Mouse (Mus musculus): Measurements from ENCODE around the gene Tlnrd1. TPM values are rescaled to one million over a fixed set of nuclear protein-coding genes. Genes with fewer than 3 reads are reported as not detected.
"Not testable (repeated sequence)": the region's sequence is repeated elsewhere in the genome, so short reads cannot be mapped to it uniquely, and the experiment has no call there.

Tlnrd1 gene
- polyA plus RNA-seq, 1 experiment from 2014 or later = 12.8 TPM

DNA sequence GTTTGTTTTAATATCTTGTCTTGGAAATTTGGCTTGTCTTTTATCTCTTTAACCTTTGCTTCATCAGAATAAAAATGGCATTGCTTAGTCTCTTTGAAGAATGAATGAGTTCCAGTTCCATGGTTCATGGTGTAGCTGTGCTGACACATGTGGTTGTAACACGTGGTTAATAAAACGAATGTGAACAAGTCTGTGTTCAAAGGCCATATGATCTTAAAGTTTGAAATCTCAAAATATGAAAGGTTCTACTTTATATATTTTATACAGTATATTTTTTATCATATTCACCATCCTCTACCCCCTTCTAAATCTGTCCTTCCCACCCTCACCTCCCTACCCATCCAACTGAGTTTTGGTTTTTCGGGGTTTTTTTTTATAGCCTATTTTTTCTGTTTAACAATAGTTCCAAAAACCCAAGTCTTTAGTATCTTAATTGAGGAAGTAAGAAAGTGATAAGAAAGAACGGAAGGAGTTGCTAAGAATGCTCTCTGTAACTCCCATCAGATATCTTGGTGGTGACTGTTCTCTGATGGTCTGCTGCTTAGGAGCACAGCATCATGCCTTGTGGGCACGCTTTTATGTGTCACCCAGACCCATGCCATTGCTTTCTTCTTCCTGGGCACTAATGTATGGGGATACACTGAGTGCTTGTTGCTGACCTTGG lies 12.1 kb upstream of the Tlnrd1 start:
- no peak for DNase-seq (ENCODE audit: low spot score)
- WGBS = 93% methylated on average over 5 of the region's 5 CpGs

DNA sequence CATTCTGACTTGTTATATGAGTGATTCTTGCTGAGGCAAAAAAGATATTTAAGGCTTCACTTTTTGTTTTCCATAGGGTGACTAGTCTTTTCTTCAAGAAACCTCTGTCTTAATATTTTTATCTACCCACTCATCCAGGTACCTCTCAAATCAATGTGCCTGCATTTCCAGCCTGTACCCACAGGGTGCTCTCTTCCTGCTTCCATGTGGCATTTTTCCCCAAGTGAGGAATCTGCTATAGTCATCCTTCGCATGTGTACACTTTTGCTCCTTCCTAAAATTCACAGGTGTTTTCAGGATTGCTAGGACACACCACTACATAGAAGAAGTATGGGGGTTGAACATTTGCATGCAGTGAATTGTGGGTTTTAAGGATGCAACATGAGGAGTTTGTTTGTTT lies 10.2 kb upstream of the Tlnrd1 start:
- peaks cover 13% of the 10 kb centered on the region for H3K4me1 ChIP-seq (replicated peaks; ENCODE audit: insufficient read depth, low read length)
- ATAC-seq (replicated peaks; ENCODE audit: low FRiP score, low read depth) = no peak
- no peak overlapping the region for H3K27ac ChIP-seq
- peak; percentile 27; the same call in 1 of the 2 replicates for TF ChIP-seq CTCF (IDR thresholded peaks at IDR 0.05; ENCODE audit: low read depth)
- no peak overlapping the region for H3K4me2 ChIP-seq (ENCODE audit: low read length)
- H3K9ac ChIP-seq (ENCODE audit: low read depth, low read length) = no peak overlapping the region
- H3K9me3 ChIP-seq (replicated peaks; ENCODE audit: low read length) = no peaks in the 10 kb centered on the region
- no peak overlapping the region for H3K4me3 ChIP-seq (replicated peaks; ENCODE audit: low read depth, low read length)
- DNase-seq (ENCODE audit: low spot score) = no peak
- H3K27me3 ChIP-seq (ENCODE audit: insufficient read depth, low read length) = no peaks in the 10 kb centered on the region
- 97% methylated on average over 1 of the region's 1 CpGs for WGBS
- peaks cover 29% of the 10 kb centered on the region for H3K36me3 ChIP-seq (ENCODE audit: insufficient read depth, low read length)

More for the DNA sequence above, 12.1 kb upstream of the Tlnrd1 start:
- Histone ChIP-seq H3K27me3 (ENCODE audit: insufficient read depth, low read length) (no peaks in the 10 kb centered on the region), H3K9me3 (replicated peaks; ENCODE audit: low read length) (no peaks in the 10 kb centered on the region), H3K4me2 (ENCODE audit: low read length) (no peak overlapping the region), H3K4me1 (replicated peaks; ENCODE audit: insufficient read depth, low read length) (peaks cover 13% of the 10 kb centered on the region), H3K27ac (no peak overlapping the region), H3K4me3 (replicated peaks; ENCODE audit: low read depth, low read length) (no peak overlapping the region), H3K9ac (ENCODE audit: low read depth, low read length) (no peak overlapping the region), H3K36me3 (ENCODE audit: insufficient read depth, low read length) (peaks cover 38% of the 10 kb centered on the region)
- no peak for ATAC-seq (replicated peaks; ENCODE audit: low FRiP score, low read depth)
- no peak for TF ChIP-seq CTCF (IDR thresholded peaks at IDR 0.05; ENCODE audit: low read depth)

DNA sequence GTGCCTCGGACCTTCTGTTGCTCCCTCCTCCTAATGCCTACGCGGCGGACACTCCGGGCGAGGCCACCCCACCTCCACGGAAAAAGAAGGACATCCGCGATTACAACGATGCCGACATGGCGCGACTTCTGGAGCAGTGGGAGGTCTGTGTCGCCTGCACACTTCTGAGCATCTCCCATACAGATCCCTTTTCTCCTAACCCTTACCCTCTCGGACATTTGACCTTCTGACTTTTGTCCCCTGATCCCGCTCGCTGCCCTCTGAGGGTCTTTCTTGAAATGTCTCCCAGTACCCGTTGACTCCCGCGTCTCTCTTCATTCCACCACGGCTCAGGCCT lies 8.2 kb upstream of the Tlnrd1 start:
- no peaks in the 10 kb centered on the region for H3K9me3 ChIP-seq (replicated peaks; ENCODE audit: low read length)
- H3K36me3 ChIP-seq (ENCODE audit: insufficient read depth, low read length) = peaks cover 8% of the 10 kb centered on the region
- no peak for DNase-seq (ENCODE audit: low spot score)
- peak overlapping the region; percentile 80 for H3K4me3 ChIP-seq (replicated peaks; ENCODE audit: low read depth, low read length)
- no peak for ATAC-seq (replicated peaks; ENCODE audit: low FRiP score, low read depth)
- peak overlapping the region; percentile 82 for H3K9ac ChIP-seq (ENCODE audit: low read depth, low read length)
- WGBS = under 1% methylated on average over 18 of the region's 21 CpGs
- TF ChIP-seq CTCF (IDR thresholded peaks at IDR 0.05; ENCODE audit: low read depth) = no peak; the same call in 1 of the 2 replicates
- H3K27me3 ChIP-seq (ENCODE audit: insufficient read depth, low read length) = no peaks in the 10 kb centered on the region
- H3K27ac ChIP-seq = peak overlapping the region; percentile 93
- peaks cover 13% of the 10 kb centered on the region for H3K4me1 ChIP-seq (replicated peaks; ENCODE audit: insufficient read depth, low read length)
- peak overlapping the region; percentile 79 for H3K4me2 ChIP-seq (ENCODE audit: low read length)

DNA sequence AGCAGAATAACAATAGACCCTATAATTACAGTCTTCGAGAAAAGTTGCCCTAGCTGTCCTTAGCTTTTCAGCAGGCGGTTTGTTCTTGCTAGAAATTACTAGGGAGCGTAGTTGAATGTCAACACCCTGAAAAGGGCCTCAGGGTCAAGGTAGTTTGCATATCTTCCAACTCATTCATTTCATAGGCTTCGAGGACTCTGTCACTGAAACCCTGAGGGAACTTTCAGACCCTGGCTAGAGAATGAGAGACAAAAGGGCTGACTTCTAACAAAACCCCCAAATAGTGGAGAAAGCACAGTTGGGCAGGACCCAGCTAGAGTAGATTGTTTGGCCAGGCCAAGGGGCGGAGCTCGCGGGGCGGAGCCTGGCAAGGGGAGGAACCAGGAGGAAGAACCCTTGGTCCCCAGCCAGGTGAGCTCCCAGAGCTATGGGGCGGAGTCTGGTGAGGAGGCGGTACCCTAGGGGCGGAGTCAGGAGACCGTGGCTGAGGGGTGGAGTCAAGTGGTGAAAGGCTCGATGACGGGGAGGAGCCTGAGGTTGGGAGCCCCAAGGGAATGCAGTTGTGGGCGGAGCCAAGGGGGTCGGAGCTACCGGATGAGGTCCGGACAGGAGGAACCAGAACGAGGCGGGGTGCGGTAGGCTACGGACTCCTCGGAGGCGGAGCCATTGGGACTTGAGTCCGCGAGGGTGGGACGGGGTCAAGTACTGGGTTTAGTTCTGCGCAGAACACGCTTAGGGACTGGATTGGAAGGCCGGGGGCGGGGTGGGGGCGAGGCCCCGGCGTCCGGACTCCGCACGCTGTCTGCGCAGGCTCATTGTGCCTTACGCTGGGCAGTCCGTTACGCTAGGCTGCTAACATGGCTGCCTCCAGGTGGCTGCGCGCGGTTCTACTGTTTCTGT lies 7.6 kb upstream of the Tlnrd1 start:
- Histone ChIP-seq H3K4me3 (replicated peaks; ENCODE audit: low read depth, low read length) (peak overlapping the region; percentile 80), H3K27ac (peak overlapping the region; percentile 93), H3K4me1 (replicated peaks; ENCODE audit: insufficient read depth, low read length) (peaks cover 13% of the 10 kb centered on the region), H3K36me3 (ENCODE audit: insufficient read depth, low read length) (0 out of 2 replicates have a peak, but pooled peaks cover 6% of the 10 kb centered on the region), H3K4me2 (ENCODE audit: low read length) (peak overlapping the region; percentile 79), H3K27me3 (ENCODE audit: insufficient read depth, low read length) (no peaks in the 10 kb centered on the region), H3K9me3 (replicated peaks; ENCODE audit: low read length) (no peaks in the 10 kb centered on the region), H3K9ac (ENCODE audit: low read depth, low read length) (peak overlapping the region; percentile 82)
- ATAC-seq (replicated peaks; ENCODE audit: low FRiP score, low read depth) = peak; percentile 99
- 2% methylated on average over 43 of the region's 44 CpGs for WGBS
- peak; percentile 100 for DNase-seq (ENCODE audit: low spot score)
- TF ChIP-seq CTCF (IDR thresholded peaks at IDR 0.05; ENCODE audit: low read depth) = peak; percentile 46

DNA sequence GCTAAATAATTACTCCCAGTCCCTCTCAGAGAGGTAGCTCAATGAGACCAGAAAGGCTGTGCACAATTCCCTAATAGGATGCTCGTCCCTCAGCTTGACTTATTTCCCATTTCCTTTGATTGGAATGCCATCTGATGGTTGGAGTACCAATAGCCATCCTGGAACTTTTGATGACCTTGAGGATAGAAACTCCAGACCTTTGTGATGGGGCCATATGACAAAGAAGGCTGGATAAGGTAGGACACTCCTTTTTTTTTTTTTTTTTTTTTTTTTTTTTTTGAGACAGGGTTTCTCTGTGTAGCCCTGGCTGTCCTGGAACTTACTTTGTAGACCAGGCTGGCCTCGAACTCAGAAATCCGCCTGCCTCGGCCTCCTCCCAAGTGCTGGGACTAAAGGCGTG lies 5.8 kb upstream of the Tlnrd1 start:
- H3K27ac ChIP-seq; ATAC-seq (replicated peaks; ENCODE audit: low FRiP score, low read depth); H3K9ac ChIP-seq (ENCODE audit: low read depth, low read length); H3K9me3 ChIP-seq (replicated peaks; ENCODE audit: low read length); DNase-seq (ENCODE audit: low spot score); H3K4me3 ChIP-seq (replicated peaks; ENCODE audit: low read depth, low read length); H3K4me2 ChIP-seq (ENCODE audit: low read length); H3K36me3 ChIP-seq (ENCODE audit: insufficient read depth, low read length); H3K27me3 ChIP-seq (ENCODE audit: insufficient read depth, low read length): not testable (repeated sequence)
- peaks cover 13% of the 10 kb centered on the region for H3K4me1 ChIP-seq (replicated peaks; ENCODE audit: insufficient read depth, low read length)
- WGBS = 89% methylated on average over 5 of the region's 5 CpGs

DNA sequence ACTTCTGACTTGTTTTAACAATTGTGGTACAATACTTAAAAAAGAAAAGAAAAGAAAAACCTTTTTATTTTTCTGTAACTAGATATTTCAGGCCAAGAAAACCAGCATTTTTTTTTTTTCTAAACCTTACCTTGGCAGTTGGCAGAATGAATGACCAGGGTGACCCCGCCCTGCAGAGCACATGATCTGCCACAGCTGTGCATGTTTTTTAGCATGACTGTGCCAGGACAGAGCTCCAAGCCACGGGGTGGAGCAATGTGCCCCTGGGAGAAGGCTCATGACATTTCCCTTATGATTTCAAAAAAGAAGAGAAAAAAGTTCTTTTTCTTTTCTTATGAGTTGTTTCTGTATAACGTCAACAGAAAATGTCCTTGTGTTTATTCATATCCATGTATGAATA lies 5.3 kb upstream of the Tlnrd1 start:
- Histone ChIP-seq H3K36me3 (ENCODE audit: insufficient read depth, low read length) (no peaks in the 10 kb centered on the region), H3K27ac (no peak overlapping the region), H3K4me3 (replicated peaks; ENCODE audit: low read depth, low read length) (no peak overlapping the region), H3K9me3 (replicated peaks; ENCODE audit: low read length) (no peaks in the 10 kb centered on the region), H3K4me2 (ENCODE audit: low read length) (no peak overlapping the region), H3K27me3 (ENCODE audit: insufficient read depth, low read length) (no peaks in the 10 kb centered on the region), H3K4me1 (replicated peaks; ENCODE audit: insufficient read depth, low read length) (peaks cover 13% of the 10 kb centered on the region), H3K9ac (ENCODE audit: low read depth, low read length) (no peak overlapping the region)
- no peak for ATAC-seq (replicated peaks; ENCODE audit: low FRiP score, low read depth)
- TF ChIP-seq CTCF (IDR thresholded peaks at IDR 0.05; ENCODE audit: low read depth) = no peak
- 49% methylated on average over 3 of the region's 3 CpGs for WGBS
- DNase-seq (ENCODE audit: low spot score) = no peak
